Mouse (Mus musculus): Measurements from ENCODE around the gene Vax2. TPM values are rescaled to one million over a fixed set of nuclear protein-coding genes. Genes with fewer than 3 reads are reported as not detected.

Gene Vax2
- not detected for total RNA-seq (2022)

DNA sequence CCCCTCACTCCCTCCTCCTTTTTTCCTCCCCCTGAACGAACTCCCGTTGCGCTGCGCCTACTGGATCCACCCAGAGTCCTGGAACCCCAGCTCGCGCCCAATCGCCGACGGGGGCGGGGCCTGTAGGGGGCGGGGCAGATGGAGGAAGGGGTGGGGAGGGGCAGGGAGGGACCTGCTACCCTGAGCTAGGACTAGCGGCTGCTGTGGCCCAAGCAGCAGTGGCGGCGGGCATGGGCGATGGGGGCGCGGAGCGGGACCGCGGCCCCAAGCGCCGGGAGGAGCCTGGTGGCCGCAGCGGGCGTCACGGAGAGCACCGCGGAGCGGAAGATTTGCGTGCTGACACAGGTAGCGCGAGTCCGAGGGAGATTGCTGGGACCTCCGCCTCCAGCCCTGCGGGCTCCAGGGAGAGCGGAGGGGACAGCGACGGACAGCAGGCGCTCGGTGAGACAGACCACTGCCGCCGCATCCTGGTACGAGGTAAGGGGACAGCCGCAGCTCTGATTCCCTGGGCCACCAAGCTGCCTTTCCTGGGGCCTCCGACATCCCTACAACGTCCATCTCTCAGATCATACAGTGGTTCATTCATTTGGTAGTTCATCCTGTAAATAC is at the start of gene Vax2:
TSS of gene Vax2 (plus strand) at position 198 of the 609 bp plus-strand sequence.
- no peak for DNase-seq (ENCODE audit: low spot score in 2 of 2)

DNA sequence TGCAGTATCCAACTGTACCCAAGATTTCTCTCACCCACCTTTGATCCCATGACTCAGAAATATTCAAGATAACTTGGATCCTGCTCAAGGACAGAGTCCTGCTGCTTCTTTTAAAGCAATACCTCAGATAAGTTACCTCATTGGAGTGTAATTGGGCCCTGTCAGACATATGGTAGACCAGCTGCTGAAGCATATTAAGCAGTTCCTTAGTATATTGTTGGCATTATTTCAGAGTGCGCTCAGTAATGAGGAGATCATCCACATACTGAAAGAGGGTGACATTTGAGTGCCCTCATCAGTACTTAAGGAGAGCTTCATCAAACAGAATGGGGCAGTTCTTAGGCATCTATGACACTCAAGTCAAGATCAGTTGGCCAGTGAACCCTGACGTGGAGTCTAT is 46.1 kb upstream of the Vax2 start:
- no peak for DNase-seq (ENCODE audit: low spot score in 2 of 2)

DNA sequence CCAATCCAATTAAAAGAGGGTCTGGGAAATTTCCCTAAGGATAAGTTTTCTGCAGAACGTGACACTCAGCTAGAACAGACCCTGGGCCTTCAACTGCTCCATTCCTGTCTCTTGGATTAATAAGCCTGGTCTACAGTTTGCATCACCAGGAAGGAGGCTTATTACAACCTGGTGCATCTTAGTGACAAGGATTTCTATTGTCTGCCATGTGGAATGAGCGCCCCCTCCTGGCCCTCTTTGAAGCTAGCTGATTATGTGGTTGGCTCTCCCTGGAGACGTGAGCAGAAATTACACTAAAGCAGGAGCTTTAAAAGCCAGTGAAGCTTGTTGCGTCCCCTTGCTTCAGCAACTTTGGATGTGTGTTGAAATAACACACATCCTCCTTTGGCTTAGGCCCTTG is 37.7 kb upstream of the Vax2 start:
- DNase-seq (ENCODE audit: low spot score in 2 of 2), result peak; percentile 18 to 53

DNA sequence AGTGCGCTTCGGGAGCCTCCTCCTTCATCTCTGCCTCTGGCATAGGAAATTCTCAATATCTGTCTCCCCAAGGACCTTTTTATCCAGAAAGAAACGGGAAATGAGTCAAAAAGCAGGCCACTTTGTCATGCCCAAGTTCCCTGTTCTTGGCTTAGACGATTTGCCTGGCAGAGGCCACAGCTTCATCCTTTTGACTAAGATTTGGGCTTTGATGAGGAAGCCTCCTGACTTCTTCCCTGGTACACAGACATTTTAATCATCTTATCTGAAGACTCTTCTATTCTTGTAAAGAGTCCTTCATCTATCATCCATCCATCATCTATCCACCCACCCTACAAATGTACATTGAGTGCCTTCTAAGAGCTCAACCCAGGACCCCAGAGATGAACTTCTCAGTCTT is 33.3 kb upstream of the Vax2 start, which contains the start of gene Cd207:
TSS of gene Cd207 (minus strand) at position 101 of the 400 bp plus-strand sequence.
- DNase-seq (ENCODE audit: low spot score in 2 of 2), result no peak

DNA sequence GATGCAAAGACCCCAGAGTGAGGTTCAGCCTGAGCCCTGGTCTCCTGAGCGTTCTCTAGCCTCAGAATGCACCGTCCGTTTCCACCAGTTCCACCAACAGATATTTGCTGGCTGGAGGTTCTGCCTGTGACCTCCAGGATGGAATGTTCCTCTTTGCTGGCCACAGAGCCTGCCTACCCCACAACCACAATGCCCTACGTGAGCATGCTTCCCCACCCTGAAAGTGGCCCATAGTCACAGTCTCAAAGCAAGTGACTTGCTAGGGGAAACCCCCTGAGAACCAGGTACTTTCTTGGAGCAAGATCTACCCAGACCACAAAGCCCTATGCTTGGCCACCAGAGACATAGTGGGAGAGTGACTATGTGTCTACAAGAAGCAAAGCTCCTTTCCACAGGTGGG is 21.7 kb upstream of the Vax2 start:
- DNase-seq (ENCODE audit: low spot score in 2 of 2), result no peak

DNA sequence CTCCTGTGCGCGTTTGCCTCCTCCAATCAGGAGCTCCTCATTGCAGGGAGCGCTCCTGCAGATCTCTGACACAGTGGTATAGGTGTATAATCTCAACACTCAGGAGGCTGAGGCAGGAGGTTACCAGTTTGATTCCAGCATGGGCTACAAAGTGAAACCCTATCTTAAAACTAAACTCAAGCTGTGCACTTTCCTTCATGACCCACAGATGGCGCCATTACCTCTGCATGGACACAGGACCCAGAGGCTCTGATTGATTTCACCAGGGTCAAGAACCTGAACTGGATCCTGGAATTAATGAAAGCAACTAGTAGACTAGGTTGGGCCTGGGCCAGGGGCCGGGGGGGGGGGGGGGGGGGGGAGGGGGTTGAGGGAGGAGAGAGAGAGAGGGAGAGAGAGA is 20.8 kb upstream of the Vax2 start:
- DNase-seq (ENCODE audit: low spot score in 2 of 2), result no peak

DNA sequence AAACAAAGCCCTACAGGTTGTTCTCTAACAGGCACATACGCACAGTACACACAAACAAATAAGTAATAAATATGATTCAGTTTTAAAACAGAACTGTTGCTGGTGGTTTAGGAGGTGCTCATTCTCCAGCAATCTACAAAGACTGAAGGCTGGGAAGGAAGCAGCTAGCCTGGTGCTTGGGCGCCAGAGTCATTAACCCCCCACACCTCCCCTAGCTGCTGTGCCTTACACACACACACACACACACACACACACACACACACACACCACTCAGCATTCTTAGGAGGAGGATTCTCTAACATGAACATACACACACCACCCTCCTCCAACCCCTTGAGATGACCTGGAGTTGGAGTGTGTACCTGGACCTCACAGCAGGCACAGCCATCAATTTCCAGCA is 20.1 kb upstream of the Vax2 start:
- no peak for DNase-seq (ENCODE audit: low spot score in 2 of 2)

DNA sequence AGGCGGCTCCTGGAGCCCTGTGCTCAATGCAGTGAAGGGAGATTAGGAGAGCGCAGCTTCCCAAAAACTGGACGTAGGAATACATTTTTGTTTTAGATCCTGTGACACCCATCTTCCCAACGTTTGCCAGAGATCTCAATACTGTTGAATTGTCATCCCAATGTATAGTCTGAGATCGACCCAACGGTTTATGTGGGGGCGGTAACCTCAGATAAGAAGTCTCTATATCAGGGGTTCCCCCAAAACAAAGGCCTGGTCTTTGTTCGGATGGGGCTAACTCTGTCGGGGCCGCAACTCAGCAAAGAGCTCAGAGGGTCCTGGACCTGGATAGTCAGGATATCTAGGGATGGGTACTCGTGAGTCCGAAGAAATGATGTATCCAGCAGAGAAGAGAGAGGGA is 18.1 kb upstream of the Vax2 start:
- no peak for DNase-seq (ENCODE audit: low spot score in 2 of 2)

DNA sequence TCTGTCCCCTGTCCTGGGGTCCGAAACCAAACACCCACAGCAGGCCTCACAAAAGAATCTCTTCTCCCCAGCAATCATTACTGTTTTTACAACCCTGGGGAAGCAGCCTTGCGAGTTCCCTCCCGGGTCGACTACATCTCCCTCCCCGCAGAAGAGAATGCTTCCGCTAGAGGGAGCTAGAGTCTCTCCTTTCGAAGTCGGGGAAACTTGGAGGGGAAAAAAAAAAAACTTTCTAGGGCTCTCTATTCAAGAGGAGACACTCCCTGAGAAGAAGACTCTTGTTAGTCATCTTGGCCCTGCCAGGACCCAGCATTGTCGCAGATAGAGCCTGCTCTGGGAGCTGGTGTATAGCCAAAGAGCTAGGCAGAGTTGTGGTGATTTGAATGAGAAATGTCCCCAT is 17.2 kb upstream of the Vax2 start:
- DNase-seq (ENCODE audit: low spot score in 2 of 2), result no peak

DNA sequence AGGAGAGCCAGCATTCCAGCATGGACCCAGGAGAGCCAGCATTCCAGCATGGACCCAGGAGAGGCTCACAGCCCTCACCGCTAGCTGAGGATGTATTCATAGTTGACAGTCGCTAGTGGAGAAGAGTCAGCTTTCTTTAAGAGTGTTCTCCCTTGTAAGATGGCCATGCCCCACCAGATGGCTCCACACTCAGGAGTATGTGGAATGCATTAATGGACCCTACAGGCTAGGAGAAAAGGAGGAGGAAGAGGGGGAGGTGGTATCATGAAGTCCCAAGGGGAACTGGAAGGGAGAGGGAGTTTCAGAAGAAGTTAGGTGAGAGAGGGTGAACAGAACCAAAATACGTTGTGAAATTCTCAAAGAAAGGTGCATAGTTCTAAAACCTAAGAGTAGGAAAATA is 15.3 kb upstream of the Vax2 start:
- DNase-seq (ENCODE audit: low spot score in 2 of 2), result no peak

DNA sequence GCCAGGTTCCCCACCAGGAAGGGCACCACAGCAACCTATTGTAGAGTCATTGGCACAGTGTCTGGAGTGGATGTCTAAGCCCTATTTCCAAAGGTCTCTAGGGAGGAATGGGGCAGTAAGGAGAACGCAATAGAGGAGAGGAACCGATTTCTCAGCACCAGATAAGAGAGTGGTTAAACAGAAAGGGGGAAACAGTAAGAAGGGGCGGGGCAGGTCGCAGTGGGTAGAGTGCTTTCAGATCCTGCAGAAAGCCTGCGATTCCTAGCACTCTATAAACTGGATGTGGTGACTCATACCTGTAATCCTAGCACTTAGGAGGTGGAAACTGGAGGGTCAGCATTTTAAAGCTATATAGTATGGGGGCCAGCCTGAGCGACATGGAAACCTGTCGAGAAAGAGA is 14.4 kb upstream of the Vax2 start:
- DNase-seq (ENCODE audit: low spot score in 2 of 2), result no peak

DNA sequence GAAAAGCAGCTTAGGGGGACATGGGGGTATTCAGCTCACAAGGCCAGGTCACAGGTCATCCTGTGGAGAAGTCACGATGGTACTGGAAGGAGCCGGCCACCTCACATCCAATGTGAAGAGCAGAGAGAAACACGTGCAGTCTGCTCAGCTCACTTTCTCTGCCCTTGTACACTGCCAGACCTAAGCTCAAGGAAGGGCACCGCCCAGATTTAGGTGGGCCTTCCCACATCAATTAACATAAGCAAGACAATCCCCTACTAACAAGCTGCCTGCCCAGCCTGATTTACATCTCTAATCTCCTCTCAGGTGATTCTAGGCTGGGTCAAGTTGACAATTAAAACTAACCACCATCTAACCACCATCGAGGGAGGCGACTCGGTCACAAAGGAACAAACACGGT is 13.1 kb upstream of the Vax2 start:
- no peak for DNase-seq (ENCODE audit: low spot score in 2 of 2)

DNA sequence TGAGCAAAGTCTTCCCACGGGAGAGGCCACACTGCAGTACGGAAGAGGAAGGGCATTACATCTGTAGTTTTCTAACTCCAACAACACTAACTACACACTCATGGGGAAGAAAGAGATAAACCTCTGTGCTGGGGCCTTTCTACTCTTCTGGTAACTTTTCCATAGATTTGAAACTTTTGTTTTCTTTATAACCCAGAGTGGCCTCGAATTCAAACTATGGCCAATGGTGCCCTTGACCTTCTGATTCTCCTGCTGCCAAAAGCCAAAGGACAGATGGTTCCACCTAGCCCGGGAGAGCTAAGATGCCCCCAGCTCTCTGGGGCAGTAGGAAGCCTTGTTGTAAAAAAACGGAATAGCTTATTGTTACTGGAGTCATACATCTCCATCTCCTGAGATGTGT is 11.1 kb upstream of the Vax2 start:
- no peak for DNase-seq (ENCODE audit: low spot score in 2 of 2)

DNA sequence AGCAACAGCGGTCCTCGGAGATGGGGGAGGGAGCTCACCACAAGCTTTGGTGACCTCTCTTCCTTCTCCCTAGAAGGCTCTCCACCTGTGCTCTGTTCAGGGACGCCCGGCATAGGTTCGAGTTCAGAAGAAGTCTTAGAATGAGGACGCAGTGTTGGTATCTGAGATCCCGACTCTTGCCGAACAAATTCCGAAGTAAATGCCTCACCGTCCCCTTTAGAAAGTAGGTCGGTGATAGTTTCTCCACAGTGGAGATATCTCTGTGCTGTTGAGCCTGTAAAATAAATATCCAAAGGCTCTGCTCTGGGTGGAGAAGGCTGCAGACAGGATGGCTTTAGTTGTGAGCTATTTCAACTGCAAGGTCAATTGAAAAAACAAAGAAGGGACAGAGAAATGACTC is 10.1 kb upstream of the Vax2 start:
- no peak for DNase-seq (ENCODE audit: low spot score in 2 of 2)

DNA sequence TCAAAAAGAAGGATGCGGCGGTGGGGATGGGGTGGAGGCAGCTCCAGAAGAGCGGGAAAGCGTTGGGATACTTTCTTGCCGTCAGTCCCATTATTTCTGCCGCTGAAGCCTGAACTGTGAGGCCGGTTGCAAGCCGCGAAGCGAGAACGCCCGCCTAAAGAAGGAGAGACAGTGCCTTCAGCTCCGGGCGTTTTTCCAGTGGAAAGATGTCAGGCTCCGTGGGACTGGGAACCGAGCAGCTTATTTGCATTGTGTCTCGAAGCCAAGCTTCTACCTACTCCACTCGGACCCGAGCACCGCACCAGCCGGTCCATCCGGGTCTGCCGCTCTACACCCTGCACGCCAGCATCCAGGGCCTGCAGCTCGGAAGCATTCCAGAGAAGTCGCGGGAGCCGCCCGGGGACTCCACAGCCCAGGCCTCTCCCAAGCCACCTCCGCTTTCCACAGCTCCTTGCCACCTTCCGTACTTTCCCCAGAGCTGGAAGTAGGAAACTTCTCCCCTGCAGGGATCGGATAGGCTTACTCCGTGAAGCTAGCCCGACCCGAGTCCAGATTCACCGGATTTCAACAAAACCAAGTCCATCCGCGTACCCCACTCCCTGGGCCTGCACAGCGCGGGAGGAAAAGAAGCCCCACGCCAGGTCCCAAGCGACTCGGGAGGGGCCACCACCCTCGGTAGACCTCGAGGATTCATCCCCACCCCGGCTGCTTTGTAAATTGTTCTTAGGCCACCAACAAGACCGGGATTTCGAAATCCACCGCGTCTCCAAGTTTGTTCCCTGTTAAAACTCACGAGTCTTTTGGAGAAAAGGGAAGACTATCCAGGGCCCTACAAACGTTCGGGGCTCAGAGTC is 8.7 kb upstream of the Vax2 start:
- DNase-seq (ENCODE audit: low spot score in 2 of 2), result no peak

DNA sequence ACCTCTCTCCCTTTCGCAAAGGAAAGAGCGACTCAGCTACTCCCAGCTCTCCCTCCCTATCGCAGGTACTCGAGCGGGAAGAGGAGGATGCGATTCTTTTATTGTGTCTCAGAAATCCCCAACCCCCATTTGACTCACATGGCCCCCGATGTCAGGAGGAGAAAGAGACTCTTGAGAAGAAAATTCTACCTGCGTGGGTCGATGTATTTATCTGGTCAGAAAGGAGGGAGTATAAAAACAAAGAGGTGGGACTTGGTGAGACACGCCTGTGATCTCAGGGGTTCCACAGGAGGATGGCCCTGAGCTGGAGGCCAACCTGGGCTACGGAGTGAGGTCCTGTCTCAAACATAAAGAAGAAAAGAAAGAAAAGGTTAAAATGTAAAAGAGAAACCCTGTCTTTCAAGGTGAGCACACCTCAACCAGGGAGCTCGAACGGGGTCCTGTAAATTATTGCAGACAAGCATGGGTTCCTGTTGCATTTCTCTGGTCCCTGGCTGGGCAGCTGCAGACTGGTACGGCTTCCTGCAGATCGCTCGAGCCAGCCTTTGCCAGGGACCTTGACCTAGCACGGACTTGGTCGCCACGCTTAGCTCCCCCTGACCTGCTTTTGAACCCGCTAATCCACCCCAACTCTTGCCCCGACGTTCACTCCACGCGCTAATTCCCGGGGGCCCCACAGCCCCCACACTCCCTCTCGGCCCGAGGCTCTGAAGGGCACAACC is 7.9 kb upstream of the Vax2 start:
- DNase-seq (ENCODE audit: low spot score in 2 of 2), result no peak

DNA sequence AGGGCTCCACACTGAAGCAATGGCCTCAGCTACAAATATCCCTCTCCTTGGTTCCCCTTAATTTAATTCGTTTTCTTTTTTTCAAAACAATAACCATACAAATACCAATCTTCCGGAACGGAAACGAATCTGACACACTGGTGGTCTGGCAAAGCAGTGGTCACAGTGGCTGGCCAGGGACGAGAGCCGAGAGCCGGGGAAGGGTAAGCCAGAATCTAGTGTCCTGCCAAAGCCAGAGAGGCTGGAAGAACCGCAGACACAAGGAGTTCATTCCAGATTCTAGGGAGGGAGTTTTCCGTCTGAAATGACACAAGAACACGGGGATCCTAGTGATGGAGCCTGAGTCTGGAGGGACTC is 7.4 kb upstream of the Vax2 start:
- no peak for DNase-seq (ENCODE audit: low spot score in 2 of 2)

DNA sequence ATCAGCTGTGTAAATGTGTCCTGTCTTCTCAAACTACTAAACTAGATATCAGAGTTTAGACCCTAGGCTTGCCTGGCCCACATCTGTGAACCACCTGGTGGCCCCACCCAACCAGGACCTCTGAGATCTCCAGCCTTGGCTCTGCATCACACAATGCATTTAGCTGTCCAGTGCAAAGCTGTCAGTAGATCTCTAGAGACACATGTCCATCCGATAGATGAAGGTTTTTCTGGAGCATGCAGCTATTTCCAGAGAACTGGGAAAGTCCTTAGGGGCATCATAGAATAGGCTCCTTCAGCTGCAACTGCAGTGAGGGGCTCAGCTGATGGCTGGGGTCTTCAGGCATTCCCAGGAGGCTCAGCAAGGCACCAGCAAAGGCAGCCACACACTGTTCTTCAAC is 6.8 kb upstream of the Vax2 start:
- no peak for DNase-seq (ENCODE audit: low spot score in 2 of 2)

DNA sequence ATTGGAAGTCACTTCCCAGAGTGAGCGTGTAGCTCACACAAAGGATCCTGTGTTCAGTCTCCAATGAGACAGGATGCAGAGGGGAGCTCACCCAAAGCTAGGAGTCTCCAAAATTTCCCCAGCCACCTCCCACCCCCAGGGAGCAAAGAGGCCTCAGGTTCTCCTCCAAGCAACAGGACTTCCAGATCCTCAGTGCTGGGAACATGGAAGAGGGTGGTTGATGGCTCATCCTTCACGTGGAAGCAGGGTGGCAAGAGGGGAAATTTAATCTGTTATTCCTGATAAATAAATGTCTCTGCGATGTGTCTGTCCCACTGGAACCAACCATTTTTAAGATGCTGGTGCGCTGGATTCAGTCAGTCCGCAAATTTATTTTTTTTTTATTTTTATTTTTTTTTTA is 6.4 kb upstream of the Vax2 start:
- DNase-seq (ENCODE audit: low spot score in 2 of 2), result no peak

DNA sequence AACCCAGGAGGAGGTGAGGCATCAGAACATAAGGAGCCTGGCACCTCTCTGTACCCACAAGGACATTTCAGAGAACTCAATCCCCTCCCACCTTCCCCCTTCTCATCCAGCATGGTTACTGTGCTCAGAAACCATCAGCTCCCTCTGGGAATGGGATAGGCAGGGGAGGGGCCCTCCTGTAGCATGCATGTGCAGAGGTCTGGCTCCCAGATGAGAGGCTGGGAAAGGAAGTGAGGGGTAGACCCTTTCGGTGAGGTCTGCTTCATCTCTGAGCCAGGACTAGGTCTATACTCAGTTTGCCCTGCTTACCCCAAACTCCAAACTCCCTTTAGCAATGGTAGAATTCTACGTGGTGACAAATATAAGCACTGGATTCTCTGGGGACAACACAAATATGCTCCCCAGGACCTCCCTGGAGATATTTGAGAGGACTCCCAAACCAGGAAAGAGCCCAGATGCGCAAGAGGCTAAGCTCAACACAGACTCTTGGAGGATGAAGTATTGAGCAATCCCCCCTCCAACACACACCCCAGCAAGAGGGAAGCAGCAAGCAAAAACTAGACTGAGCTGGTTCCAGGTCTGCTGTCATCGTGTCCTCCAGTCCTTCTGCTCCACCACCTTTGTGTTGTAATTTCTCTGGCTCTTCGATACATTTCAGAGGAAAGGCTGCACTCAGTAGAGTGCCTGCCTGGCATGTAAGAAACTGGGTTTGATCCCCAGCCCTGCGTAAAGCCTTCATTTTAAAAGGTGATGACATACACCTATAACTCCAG is 3.1 kb upstream of the Vax2 start:
- DNase-seq (ENCODE audit: low spot score in 2 of 2), result no peak

DNA sequence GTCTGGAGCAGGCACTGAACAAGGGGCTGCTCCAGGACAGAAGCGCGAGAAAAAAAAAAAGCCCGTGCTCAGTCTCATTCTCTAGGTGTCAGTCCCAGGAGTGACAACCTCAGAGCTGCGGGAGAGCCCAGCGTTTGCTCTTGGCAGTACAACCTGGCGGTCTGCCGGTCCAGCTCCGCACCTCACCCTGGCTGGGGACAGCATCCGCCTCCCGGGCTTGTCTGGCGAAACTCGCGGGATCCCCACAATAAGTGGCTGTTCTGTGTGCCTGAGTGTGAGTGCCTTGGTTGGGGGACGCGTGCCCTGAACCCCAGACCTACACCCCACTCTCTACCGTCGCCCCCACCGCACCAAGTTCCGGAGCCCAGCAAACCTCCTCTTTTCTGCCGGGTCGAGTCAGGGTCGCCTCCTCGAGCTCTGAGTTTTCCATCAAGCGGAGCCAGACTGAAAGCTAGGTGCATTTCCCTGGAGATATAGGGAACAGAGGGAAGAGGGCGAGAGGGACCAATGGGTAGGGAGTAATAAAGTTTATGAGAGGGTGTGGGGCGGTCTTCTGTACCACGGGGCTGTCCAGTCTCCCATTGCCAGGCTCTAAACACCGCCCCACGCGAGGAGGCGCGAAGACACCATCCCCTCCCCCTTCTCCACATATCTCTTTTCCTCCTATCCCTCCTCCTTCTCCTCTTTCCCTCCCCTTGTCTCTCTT is 550 bp upstream of the Vax2 start:
- no peak for DNase-seq (ENCODE audit: low spot score in 2 of 2)
